Mouse (Mus musculus): ENCODE measurements at regions not wholly inside any gene's neighbourhood (a gene's known extent, or its start where the extent isn't known, plus 50 kb on each side); places are given as distances from the start of the nearest gene placed in this dataset.
"Not testable (repeated sequence)": the region's sequence is repeated elsewhere in the genome, so short reads cannot be mapped to it uniquely, and the experiment has no call there.

- intact Hi-C loops (cut with DNase I), result no loop called here
- DNase-seq (ENCODE audit: low spot score in 2 of 2), result no peak
Observed at GRCm38 (mm10) chr10:126298211-126298610, 332.2 kb downstream of the Lrig3 start.

- DNase-seq (ENCODE audit: low spot score in 2 of 2), result no peak
- intact Hi-C loops (cut with DNase I), result no loop called here
Observed at GRCm38 (mm10) chr10:126295853-126296252, 329.9 kb downstream of the Lrig3 start.

- intact Hi-C loops (cut with DNase I), result no loop called here
- no peak for DNase-seq (ENCODE audit: low spot score in 2 of 2)
Observed at GRCm38 (mm10) chr10:126291765-126292164, 325.8 kb downstream of the Lrig3 start.

- DNase-seq (ENCODE audit: low spot score in 2 of 2); intact Hi-C loops (cut with DNase I): not testable (repeated sequence)
Observed at GRCm38 (mm10) chr10:126285096-126285495, 319.1 kb downstream of the Lrig3 start.

- intact Hi-C loops (cut with DNase I), result no loop called here
- no peak for DNase-seq (ENCODE audit: low spot score in 2 of 2)
Observed at GRCm38 (mm10) chr10:126270376-126270775, 304.4 kb downstream of the Lrig3 start.

GRCm38 (mm10) chr10:126267321-126267998 is 301.5 kb downstream of the Lrig3 start:
- intact Hi-C loops (cut with DNase I), result no loop called here
- DNase-seq (ENCODE audit: low spot score in 2 of 2), result peak in 1 of 2 experiments; percentile 60

- intact Hi-C loops (cut with DNase I), result no loop called here
- DNase-seq (ENCODE audit: low spot score in 2 of 2), result no peak
Observed at GRCm38 (mm10) chr10:126257171-126257570, 291.2 kb downstream of the Lrig3 start.

GRCm38 (mm10) chr10:126254198-126254597 is 288.2 kb downstream of the Lrig3 start:
- DNase-seq (ENCODE audit: low spot score in 2 of 2), result peak in 1 of 2 experiments; percentile 28
- intact Hi-C loops (cut with DNase I), result no loop called here

- intact Hi-C loops (cut with DNase I), result no loop called here
- DNase-seq (ENCODE audit: low spot score in 2 of 2), result no peak
Observed at GRCm38 (mm10) chr10:126249176-126249575, 283.2 kb downstream of the Lrig3 start.

GRCm38 (mm10) chr10:126243051-126243450 is 277.1 kb downstream of the Lrig3 start:
- DNase-seq (ENCODE audit: low spot score in 2 of 2), result no peak

GRCm38 (mm10) chr10:126239536-126239935 is 273.6 kb downstream of the Lrig3 start:
- no peak for DNase-seq (ENCODE audit: low spot score in 2 of 2)
- intact Hi-C loops (cut with DNase I), result no loop called here

More at GRCm38 (mm10) chr10:126243051-126243450, 277.1 kb downstream of the Lrig3 start:
- intact Hi-C loops (cut with DNase I), result no loop called here

Small RNA genes lying in the stretch of these regions (microRNA-seq; reads per million reads assigned to microRNA genes)
- 1.0 to 3.0 reads per million in 2 experiments for gene Mir378d

Data from left cerebral cortex, postnatal 25 days (tissue).